Mouse (Mus musculus) spleen, postnatal 14 days (tissue): Measurements from ENCODE around the gene Spcs1.
A peak's percentile ranks its signal among the peaks of the same experiment; 100 is the strongest.

Source experiments
- DNase-seq, 2 experiments: peaks; one replicate each; pipeline ENCODE4 v3.0.0; 2021 to 2022; ENCODE audit warnings: low spot score in 2 of 2

Gene Spcs1

DNA sequence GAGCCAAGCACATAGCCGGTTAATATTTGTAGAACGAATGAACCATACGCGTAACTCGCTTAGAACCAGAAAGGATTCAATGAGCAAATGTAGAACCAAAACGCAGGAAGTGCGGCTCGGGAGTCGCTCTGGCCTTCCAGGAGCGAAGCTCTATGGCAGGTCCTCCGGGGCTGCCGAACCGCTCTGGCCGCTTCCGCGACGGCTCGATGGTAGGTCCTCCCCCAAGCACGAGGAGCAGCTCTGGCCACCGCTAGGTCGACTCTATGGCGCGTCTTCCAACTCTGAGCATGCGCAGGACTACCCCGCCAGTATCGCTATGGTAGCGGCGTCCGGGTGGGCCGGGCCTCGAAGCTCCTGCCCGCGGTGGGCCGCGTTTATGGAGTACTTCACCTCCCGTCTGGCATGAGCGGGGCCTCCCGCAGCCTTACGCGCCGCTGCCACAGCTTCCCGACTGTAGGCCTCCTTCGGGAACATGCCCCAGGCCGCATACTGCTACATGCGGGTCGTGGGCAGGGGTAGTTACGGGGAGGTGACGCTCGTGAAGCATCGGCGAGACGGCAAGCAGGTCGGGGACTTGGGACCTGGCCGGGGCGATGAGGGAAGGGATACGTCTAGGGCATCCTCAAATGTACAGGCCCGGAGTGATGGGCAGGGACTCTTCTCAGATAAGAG lies 50.2 kb downstream of the Spcs1 start, which contains the start of gene Nek4:
Nek4 (plus strand) TSS at position 224 of the 672 bp plus-strand sequence.
- DNase-seq: peak; percentile 93 to 95

GRCm38 (mm10) chr14:30949986-30950385 lies 51.5 kb downstream of the Spcs1 start:
- DNase-seq: no peak
